Mouse (Mus musculus) forebrain, embryonic 11.5 days (tissue): ENCODE measurements around the gene Dagla. TPM values are rescaled to one million over a fixed set of nuclear protein-coding genes. Genes with fewer than 3 reads are reported as not detected.

Source experiments
- ATAC-seq: fragments of 200-750 bp; cut with Nextera tagmentation; replicated peaks from 2 replicates; pipeline ENCODE4 v1.8.0; 2017; ENCODE audit warnings: moderate TSS enrichment; ENCODE audit not compliant: low FRiP score
- DNase-seq: peaks from one replicate; pipeline ENCODE4 v3.0.0-alpha.2; 2017; ENCODE audit warnings: low spot score
- H3K27ac ChIP-seq: fragments of 300-500 bp; sonication (generic); 2 replicates; pipeline ENCODE4 v1.5.1; 2014; ENCODE audit warnings: low read depth, low read length
- H3K27me3 ChIP-seq: fragments of 300-500 bp; sonication (generic); 2 replicates; pipeline ENCODE4 v1.6.1; 2014; ENCODE audit warnings: mild to moderate bottlenecking, low read length, mixed read lengths; ENCODE audit not compliant: control insufficient read depth, insufficient read depth
- H3K36me3 ChIP-seq: fragments of 300-500 bp; sonication (generic); 2 replicates; pipeline ENCODE4 v1.6.1; 2014; ENCODE audit warnings: mild to moderate bottlenecking, low read length, moderate library complexity, mixed read lengths; ENCODE audit not compliant: control insufficient read depth, insufficient read depth
- H3K4me1 ChIP-seq: fragments of 300-500 bp; sonication (generic); replicated peaks from 2 replicates; pipeline ENCODE4 v1.6.1; 2014; ENCODE audit warnings: low read length, mixed read lengths; ENCODE audit not compliant: control insufficient read depth, insufficient read depth
- H3K4me2 ChIP-seq: fragments of 300-500 bp; sonication (generic); 2 replicates; pipeline ENCODE4 v1.6.1; 2014; ENCODE audit warnings: low read depth, mild to moderate bottlenecking, low read length, moderate library complexity, mixed read lengths; ENCODE audit not compliant: severe bottlenecking
- H3K4me3 ChIP-seq: fragments of 300-500 bp; sonication (generic); 2 replicates; pipeline ENCODE4 v1.5.1; 2014; ENCODE audit warnings: low read depth, low read length
- H3K9ac ChIP-seq: fragments of 300-500 bp; sonication (generic); 2 replicates; pipeline ENCODE4 v1.6.1; 2014; ENCODE audit warnings: low read length
- H3K9me3 ChIP-seq: fragments of 300-500 bp; sonication (generic); 2 replicates; pipeline ENCODE4 v1.6.1; 2016; ENCODE audit warnings: low read length, mixed read lengths; ENCODE audit not compliant: control insufficient read depth
- WGBS: fragments of 180-500 bp; shearing (Covaris S2); extraction: QIAGEN DNeasy Blood & Tissue Kit; methylation state at CpG from one replicate; pipeline ENCODE4 v1.1.7; 2014; 5-methylcytosine and 5-hydroxymethylcytosine counted together
- polyA plus RNA-seq: library from polyadenylated mRNA; unstranded; fragments of >200 nt; fragmentation: Nextera tagmentation; extraction: Ambion mirVana; gene quantifications from 2 replicates; pipeline ENCODE4 v1.2.1, GENCODE M21; 2014

Dagla gene
- polyA plus RNA-seq, 1 experiment from 2014 or later, result 2.5 TPM

DNA sequence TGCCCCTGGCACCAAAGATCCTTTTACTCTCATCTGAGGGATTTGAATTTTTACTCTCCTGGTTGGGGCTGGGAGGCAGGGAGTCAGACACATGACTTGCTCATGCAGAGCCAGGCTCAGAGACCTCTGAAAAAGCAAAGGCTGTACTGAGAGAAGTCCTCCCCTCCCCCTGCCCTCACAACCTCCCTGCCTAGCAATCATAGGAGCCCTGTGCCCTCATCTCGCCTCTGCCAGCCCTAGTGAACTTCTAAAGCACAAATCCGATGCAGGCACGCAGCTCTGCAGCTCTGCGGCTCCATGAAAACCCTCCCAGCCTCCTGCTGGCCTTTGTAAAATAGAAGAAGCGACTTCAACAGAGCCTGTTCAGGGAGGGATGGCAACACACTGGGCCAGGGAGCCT, 34.6 kb upstream of the Dagla start:
- no peak overlapping the region for H3K4me3 ChIP-seq
- no peaks in the 10 kb centered on the region for H3K27me3 ChIP-seq
- no peaks in the 10 kb centered on the region for H3K36me3 ChIP-seq
- H3K9me3 ChIP-seq, result no peaks in the 10 kb centered on the region
- DNase-seq (no peak), ATAC-seq (no peak)
- no peak overlapping the region for H3K4me2 ChIP-seq
- H3K9ac ChIP-seq, result no peak overlapping the region
- WGBS, result 4% methylated on average over 5 of the region's 5 CpGs
- H3K27ac ChIP-seq, result no peak overlapping the region
- peaks cover 9% of the 10 kb centered on the region for H3K4me1 ChIP-seq

GRCm38 (mm10) chr19:10338724-10339123, 34.0 kb upstream of the Dagla start:
- H3K4me1 ChIP-seq, result peaks cover 9% of the 10 kb centered on the region
- DNase-seq, result no peak
- H3K27me3 ChIP-seq, result no peaks in the 10 kb centered on the region
- no peak overlapping the region for H3K4me3 ChIP-seq
- no peak overlapping the region for H3K4me2 ChIP-seq
- no peaks in the 10 kb centered on the region for H3K9me3 ChIP-seq
- H3K27ac ChIP-seq, result no peak overlapping the region
- ATAC-seq, result no peak
- WGBS, result 74% methylated on average over 4 of the region's 4 CpGs
- H3K9ac ChIP-seq, result no peak overlapping the region
- no peaks in the 10 kb centered on the region for H3K36me3 ChIP-seq

GRCm38 (mm10) chr19:10334467-10334866, 29.8 kb upstream of the Dagla start:
- Histone ChIP-seq H3K27me3 (no peaks in the 10 kb centered on the region; the same call in 1 of the 2 replicates), H3K9me3 (no peaks in the 10 kb centered on the region), H3K27ac (no peak overlapping the region), H3K4me1 (0 out of 2 replicates have a peak, but pooled peaks cover 4% of the 10 kb centered on the region), H3K36me3 (no peaks in the 10 kb centered on the region), H3K4me3 (no peak overlapping the region), H3K4me2 (no peak overlapping the region), H3K9ac (no peak overlapping the region)
- no peak for ATAC-seq
- no peak for DNase-seq
- WGBS, result 73% methylated on average over 4 of the region's 4 CpGs

GRCm38 (mm10) chr19:10333545-10334252, 29.0 kb upstream of the Dagla start:
- Histone ChIP-seq H3K9me3 (no peaks in the 10 kb centered on the region), H3K27ac (no peak overlapping the region), H3K36me3 (no peaks in the 10 kb centered on the region), H3K27me3 (no peaks in the 10 kb centered on the region; the same call in 1 of the 2 replicates), H3K9ac (no peak overlapping the region), H3K4me1 (no peaks in the 10 kb centered on the region), H3K4me3 (no peak overlapping the region), H3K4me2 (no peak overlapping the region)
- DNase-seq (peak; percentile 85), ATAC-seq (peak; percentile 77)
- 45% methylated on average over 9 of the region's 9 CpGs for WGBS

GRCm38 (mm10) chr19:10331706-10332105, 27.0 kb upstream of the Dagla start:
- no peak for ATAC-seq
- WGBS, result 60% methylated on average over 4 of the region's 4 CpGs
- no peak overlapping the region for H3K4me2 ChIP-seq
- no peak overlapping the region for H3K4me3 ChIP-seq
- H3K36me3 ChIP-seq, result no peaks in the 10 kb centered on the region
- no peaks in the 10 kb centered on the region for H3K9me3 ChIP-seq
- no peak overlapping the region for H3K27ac ChIP-seq
- H3K4me1 ChIP-seq, result no peaks in the 10 kb centered on the region
- H3K27me3 ChIP-seq, result no peaks in the 10 kb centered on the region; the same call in 1 of the 2 replicates
- H3K9ac ChIP-seq, result no peak overlapping the region
- DNase-seq, result no peak

DNA sequence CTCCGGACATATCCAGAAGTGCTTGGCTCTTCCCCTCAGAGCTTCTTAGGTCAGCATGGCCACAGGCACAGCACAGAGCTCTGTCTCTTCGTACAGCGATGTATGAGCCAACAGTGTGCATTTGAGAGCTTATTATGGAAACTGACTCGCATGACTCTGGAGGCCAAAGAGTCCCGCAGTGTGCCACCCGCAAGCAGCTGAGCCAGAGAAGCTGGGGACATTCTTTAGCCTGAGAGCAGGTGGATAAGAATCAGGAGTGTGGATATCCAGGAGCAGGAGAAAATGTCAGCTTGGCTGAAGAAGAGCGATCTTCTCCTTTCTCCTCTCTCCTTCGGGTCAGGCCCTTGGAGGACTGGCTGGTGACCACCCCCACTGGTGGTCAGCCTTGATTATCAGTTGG, 24.4 kb upstream of the Dagla start:
- Histone ChIP-seq H3K27ac (no peak overlapping the region), H3K9ac (no peak overlapping the region), H3K4me2 (no peak overlapping the region), H3K36me3 (no peaks in the 10 kb centered on the region), H3K9me3 (no peaks in the 10 kb centered on the region), H3K4me1 (no peaks in the 10 kb centered on the region), H3K4me3 (no peak overlapping the region), H3K27me3 (no peaks in the 10 kb centered on the region; the same call in 1 of the 2 replicates)
- ATAC-seq, result no peak
- DNase-seq, result no peak
- WGBS, result 90% methylated on average over 8 of the region's 8 CpGs

DNA sequence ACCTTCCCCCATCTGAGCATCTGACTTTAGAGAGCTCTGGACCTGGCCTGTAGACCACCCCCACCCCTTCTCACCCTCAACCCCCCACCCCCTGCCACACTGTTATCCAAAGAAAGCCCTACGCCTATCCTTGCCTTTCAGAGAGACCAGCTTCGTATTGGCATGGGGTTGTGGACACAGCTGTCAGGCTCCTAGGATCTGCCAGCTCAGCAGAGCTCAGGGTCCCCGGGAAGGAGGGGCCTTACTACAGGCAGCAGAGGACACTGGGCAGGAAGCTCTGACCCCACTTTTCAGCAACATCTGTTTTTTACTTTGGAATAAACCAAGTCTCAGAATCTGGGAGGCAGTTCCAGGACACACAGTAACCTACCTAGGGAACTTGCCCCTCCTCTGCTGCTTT, 21.9 kb upstream of the Dagla start:
- no peak overlapping the region for H3K4me2 ChIP-seq
- 71% methylated on average over 3 of the region's 3 CpGs for WGBS
- no peak overlapping the region for H3K27ac ChIP-seq
- no peaks in the 10 kb centered on the region for H3K4me1 ChIP-seq
- H3K4me3 ChIP-seq, result no peak overlapping the region
- ATAC-seq (no peak), DNase-seq (no peak)
- no peaks in the 10 kb centered on the region for H3K9me3 ChIP-seq
- H3K27me3 ChIP-seq, result no peaks in the 10 kb centered on the region; the same call in 1 of the 2 replicates
- no peak overlapping the region for H3K9ac ChIP-seq
- no peaks in the 10 kb centered on the region for H3K36me3 ChIP-seq

- no peaks in the 10 kb centered on the region for H3K27me3 ChIP-seq
- H3K4me1 ChIP-seq, result no peaks in the 10 kb centered on the region
- H3K27ac ChIP-seq, result no peak overlapping the region
- WGBS, result 79% methylated on average over 5 of the region's 5 CpGs
- no peaks in the 10 kb centered on the region for H3K9me3 ChIP-seq
- H3K4me3 ChIP-seq, result no peak overlapping the region
- ATAC-seq, result no peak
- no peaks in the 10 kb centered on the region for H3K36me3 ChIP-seq
- no peak overlapping the region for H3K9ac ChIP-seq
- no peak overlapping the region for H3K4me2 ChIP-seq
- no peak for DNase-seq
Observed at GRCm38 (mm10) chr19:10323860-10324259, 19.2 kb upstream of the Dagla start.

DNA sequence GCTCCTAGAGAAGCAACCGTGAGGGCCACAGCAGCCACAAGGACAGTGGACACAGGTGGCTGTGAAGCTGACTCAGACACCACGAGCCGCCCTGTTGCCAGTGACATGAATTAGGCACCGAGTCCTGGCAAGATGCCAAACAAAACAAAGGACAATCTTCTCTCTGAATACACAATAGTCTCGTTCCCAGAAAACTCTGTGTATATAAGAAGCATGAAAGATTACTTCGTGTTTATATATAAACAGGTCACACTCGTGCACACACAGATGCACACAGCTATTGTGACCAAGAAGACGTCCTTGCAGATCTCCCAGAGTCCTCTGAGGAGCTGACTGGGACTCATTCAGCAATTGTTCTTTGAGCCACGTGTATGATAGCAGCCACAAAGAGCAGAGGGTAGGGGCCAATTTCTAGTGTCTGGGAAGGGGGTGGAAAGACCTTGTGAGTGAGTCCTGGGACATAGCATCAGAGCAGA, 18.7 kb upstream of the Dagla start:
- no peak overlapping the region for H3K27ac ChIP-seq
- H3K4me2 ChIP-seq, result no peak overlapping the region
- no peaks in the 10 kb centered on the region for H3K36me3 ChIP-seq
- ATAC-seq (no peak), DNase-seq (no peak)
- H3K9ac ChIP-seq, result no peak overlapping the region
- no peak overlapping the region for H3K4me3 ChIP-seq
- no peaks in the 10 kb centered on the region for H3K27me3 ChIP-seq
- no peaks in the 10 kb centered on the region for H3K9me3 ChIP-seq
- WGBS, result 51% methylated on average over 9 of the region's 9 CpGs
- H3K4me1 ChIP-seq, result no peaks in the 10 kb centered on the region
